Mouse (Mus musculus): ENCODE measurements at regions not wholly inside any gene's neighbourhood (a gene's known extent, or its start where the extent isn't known, plus 50 kb on each side); places are given as distances from the start of the nearest gene placed in this dataset.

DNA sequence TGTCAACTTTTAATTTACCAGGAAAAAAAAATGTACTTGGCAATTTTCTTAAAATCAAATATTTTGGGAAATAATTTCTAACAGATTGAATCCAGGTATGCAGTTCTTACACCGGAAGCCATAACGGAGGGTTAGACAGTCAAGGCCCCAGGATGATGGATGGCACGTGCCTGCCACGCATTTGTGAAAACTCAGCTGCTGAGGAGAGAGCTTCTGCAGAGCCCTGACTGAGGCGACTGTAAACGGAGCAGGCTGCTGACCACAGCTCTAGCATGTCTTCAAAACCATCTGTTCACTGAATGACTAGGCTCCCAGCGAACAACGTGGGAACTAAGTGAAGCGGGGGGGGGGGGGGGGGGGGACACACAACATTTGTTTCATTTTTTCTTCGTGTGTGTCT, 416.5 kb upstream of the Castor2 start:
- DNase-seq (ENCODE audit: low read depth), result no peak

DNA sequence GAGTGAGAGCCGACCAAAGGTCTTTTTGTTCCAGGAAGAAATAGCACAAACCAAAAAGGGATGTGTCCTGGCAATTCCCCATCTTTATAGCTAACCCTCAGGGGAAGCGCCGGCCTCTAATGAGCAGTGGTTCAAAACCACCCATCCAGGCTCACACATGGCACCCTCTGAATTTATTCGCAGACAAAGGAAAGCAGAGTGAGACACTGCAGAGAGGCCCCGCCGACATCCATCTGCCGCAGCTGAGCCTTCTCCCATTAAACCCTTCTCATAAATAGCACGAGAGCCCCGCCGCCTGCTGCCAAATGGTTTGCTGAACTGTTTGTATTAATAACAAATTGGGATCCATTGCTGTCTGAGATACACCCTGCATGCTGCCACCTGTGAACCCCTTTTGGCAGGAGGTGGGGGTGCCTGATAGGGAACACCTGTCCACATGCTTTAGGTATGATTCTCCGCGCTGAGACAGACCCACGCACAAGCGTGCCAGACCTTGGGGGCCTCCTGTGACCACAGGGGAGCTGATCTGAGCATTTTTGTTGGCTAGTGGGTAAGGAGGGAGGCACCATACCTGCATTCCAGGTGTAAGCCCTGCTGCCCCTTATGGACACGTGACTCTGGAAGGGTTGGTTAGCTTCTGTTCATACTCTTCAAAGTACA, 422.6 kb upstream of the Castor2 start:
- DNase-seq (ENCODE audit: low read depth), result no peak

DNA sequence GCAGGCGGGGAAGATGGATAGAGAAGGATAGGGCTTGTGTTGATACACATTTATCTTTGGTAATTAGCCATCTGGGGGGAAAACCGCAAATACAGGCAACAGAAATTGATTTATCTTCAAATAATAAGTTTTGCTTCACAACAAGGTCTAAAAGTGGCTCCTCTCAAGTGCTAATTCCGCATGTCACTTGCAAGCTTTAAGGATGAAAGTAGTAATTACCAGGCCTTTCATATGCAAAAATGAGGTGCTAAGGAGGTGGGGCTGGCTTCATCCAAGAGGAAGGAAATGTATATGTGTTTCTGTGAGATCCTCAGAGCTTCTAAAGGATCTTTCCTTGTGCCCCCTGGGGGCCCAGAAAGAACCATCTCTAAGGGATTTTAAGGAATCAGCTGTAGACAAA, 423.9 kb upstream of the Castor2 start:
- DNase-seq (ENCODE audit: low read depth), result no peak

DNA sequence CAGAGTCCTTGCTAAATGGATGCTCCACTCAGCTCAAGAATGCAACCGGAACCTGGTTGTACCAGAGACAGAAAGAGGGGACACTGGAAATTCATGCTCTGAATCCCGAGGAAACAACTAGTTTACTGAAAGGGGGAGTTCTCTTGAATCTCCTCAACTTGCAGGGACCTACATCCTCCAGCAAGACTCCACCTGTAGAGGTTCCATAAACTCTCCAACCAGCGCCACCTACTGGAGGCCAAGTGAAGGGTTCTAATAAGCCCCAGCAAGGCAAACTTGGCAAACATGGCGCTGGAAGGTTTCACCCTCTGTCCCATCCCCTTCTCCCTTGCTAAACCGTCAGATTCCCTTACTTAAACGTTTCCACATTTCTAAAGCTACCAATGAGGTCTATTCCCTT, 433.0 kb upstream of the Castor2 start:
- no peak for DNase-seq (ENCODE audit: low read depth)

DNA sequence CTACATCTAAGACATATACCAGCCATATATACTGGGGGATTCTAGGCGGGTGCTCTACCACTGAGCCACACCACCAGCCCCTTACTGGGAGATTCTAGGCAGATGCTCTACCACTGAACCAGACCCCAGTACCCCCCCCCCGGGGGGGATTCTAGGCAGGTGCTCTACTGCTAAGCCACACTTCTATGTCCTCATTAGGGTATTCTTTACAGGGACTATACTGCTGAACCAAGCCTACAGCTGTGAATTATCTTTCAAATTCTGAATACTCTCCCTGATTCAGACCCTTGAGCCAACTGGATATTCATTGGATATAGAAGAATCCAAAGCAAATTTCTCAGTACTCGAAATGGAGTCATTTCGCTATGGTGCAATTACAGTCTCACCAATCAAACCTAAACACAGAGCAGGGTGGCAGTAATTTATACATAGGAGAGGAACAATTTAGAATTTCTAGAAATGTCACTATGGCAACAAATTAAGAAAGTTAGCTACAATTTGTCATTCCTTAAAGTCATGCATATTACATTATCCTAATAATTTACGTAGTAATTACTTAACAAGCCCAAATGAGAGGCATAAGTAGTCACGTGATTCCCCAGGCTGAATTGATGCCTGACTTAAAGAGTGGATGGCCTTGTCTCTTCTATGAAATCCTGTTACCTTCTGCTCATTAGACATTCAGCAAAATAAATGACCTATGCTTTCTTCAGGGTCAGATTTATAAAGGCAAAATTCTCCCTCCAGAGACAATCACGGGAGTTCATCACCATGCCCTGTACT, 436.8 kb upstream of the Castor2 start:
- no peak for DNase-seq (ENCODE audit: low read depth)

DNA sequence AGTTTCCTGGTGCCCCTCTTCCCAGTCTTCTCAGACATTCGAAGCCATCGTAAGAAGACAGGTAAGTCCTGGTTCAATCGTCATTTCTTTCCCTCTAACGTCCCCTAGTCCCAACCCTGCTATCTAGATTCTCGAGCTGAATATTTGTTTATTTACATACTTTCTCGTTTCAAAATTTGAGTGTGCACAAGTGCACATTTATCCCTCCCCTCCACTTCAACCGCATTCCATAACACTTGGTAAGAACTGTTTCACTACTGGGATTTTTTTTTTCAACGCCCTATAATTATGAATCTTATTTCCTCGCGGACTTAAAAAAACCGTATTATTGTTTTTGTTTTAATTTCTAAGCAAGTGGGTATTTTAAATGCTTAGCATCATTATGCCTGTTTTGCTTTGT, 439.2 kb upstream of the Castor2 start:
- no peak for DNase-seq (ENCODE audit: low read depth)

DNA sequence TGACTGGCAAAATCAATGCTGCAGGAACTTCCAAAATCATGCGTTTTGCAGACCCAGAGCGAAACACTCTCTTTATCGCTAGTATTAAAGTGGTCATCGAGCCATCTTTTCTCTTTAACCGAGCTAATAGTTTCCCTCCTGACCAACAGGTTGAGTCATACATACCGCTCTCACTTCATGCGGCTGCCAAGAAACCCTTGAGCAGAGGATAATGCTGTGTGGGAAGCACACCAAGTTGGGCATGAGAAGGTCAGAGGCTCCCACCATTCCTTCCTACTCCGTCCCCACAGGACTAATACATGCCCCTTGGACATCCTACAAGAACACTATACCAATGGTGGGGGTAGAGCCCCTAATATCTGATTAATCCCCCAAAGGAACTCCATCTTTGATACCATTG, 442.7 kb upstream of the Castor2 start:
- DNase-seq (ENCODE audit: low read depth), result no peak

DNA sequence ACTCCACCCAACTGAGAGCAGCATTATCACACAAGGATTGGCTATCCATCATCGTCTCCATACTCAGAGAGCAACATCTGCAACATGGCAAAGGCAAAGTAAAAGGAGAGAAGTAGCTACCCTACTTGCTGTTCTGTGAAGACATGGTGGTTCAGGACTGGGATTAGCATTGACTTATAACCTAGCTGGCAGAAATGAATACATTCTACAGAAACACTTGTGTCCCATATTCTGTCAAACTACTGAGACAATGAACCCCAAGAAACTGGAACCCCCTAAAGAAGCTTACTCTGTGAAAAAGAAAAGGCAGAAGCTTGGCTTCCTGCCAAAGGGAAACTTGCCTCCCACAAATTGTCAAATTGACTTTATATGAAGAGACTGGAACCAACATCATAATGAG, 446.1 kb upstream of the Castor2 start:
- DNase-seq (ENCODE audit: low read depth), result no peak

DNA sequence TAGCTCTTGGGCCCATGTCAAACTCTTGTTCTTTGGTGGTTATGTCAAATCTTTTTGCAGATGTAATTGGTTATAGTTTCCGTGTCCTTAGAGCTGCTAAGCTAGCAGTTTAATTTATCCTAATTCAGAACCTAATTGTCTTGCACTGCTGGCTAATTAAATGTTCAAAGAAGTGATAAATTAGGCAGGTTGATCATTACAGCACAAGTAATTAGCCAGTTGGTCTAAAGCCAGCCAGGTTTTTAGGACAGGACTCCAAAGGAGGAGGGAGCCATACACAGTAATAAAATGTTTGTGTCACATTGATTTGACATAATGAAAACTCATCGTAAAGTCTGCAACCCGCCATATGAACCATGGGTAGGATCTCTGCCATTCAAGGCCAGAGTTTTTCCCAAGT, 449.3 kb upstream of the Castor2 start:
- no peak for DNase-seq (ENCODE audit: low read depth)

DNA sequence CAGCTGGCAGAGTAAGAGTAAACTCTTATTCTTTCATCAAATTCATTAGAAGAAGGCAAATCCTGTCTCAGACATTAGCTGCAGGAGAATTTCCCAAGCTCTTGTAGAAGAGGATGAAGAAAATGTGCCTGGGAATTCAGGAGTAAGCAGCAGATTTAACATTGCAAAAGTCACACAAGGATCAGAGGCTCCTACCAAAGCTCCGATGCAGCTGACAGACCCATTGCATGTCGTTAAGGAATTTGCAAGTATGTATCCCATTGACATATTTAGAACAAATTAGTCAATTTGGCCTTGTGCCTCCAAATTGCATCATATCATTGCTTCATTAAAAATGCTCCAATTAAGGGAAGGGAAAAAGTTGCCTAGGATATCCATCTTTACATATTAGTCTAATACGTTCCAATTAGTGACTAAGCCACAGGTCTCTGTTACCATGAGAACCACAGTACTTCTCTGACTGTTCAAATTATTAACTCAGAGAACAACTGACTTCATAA, 453.8 kb upstream of the Castor2 start:
- no peak for DNase-seq (ENCODE audit: low read depth)

DNA sequence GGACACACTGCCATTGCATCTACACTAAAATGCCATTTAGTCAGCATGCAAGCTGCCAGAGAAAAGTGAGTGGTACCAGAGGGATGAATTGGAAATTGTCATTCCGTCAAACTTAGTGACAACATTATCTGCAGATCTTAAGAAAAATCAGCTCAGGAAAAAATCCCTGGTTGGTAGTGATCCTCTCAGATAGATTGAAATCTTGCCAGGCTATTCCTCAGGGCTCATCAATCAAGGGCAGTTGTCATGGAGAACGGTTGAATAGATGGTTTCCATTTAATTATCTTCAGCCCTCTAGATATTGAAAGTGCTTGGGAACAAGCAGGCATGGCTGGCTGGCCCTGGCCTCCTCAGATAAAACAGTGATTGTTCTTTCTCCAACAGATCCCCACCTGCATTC, 456.2 kb upstream of the Castor2 start:
- DNase-seq (ENCODE audit: low read depth), result no peak

DNA sequence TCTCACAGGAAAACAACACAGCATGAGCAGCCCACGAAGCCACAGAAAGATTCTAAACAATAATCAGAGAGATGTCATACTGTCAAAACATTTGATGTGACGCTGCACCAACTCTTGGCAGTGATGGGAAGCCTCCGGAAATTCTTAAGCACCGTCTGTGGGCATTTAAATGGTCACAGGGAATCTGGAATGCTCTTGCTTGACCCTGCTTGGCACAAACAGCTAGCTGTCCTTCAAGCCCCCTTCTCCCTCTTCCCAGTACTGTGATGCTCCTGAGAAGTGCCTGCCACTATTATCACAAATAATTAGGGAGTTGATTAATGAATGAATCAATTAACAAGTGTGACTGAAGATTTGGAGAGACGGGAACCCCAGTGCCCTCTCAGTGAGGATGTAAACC, 465.0 kb upstream of the Castor2 start:
- DNase-seq (ENCODE audit: low read depth), result no peak

DNA sequence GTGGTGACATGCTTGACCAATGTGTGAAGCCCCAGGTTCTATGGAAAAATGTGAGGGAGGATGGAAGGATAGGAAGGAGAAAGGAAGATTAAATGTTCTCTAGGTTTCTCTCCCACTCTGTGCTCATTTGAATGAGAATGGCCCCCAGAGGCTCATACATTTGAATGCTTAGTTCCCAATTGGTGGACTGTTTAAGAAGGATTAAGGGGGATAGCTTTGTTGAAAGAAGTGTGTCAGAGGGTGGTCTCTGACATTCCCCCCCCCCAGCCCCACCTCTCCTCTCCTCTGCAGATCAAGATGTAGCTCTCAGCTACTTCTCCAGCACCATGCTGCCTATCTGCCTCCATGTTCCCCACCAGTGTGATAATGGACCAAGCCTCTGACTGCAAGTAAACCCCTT, 467.7 kb upstream of the Castor2 start:
- no peak for DNase-seq (ENCODE audit: low read depth)

DNA sequence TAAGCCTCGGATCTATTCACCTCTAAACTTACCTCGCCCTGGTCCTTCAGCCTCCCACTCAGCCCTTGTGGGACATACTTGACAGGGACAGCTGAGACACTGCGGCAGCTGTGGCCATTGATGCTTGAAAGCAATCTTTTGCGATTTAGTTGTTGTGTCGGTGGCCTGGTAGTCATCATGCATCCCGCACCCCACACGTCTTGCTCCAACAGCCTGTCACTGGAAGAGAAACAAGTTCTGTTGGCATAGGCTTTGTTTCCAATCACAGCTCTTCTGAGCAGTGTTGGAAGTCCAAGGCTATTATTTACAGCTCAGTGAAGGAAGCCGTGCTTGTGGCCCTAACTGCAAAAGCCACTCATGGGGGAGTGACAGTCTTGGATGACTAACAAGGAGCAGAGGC, 480.2 kb upstream of the Castor2 start:
- DNase-seq (ENCODE audit: low read depth), result no peak

DNA sequence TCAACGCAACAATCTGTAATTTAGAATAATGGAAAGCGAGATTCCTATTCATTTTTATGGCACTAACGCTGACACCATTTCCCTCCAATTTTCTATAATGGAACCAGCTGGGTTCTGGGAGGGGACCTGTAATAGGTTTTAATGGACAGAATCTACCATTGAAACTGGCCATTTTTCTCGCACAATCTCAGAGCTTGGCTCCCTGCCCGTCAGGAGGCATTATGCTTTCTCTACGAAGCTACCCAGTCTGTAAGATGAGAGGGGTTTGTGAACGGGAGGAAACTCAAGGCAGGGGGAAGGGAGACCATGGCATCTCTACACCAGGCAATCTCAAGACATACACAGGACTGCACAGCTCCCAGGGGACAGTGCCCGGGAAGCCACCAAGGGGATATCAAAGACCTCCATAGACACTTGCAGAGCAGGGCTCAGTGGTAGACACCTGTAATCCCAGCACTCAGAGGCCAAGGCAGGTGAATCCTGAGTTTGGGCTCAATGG, 498.2 kb upstream of the Castor2 start:
- no peak for DNase-seq (ENCODE audit: low read depth)

DNA sequence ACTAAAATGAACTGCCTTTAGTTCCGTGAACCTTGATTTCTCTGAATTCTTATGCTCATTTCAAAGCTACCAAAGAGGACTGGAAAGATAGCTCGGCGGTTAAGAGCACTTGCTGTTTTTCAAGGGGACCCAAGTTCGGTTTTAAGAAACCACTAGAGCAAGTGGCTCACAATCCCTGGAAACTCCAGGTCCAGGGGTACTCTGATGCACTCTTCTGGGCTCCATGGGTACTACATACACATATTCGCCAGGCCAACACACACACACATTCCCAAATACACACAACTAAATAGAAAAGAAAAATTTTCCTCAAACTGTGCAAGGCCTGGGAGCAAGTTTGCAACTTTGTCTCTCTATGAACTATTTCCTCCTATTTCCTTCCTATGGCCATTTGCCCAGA, 498.9 kb upstream of the Castor2 start:
- no peak for DNase-seq (ENCODE audit: low read depth)

DNA sequence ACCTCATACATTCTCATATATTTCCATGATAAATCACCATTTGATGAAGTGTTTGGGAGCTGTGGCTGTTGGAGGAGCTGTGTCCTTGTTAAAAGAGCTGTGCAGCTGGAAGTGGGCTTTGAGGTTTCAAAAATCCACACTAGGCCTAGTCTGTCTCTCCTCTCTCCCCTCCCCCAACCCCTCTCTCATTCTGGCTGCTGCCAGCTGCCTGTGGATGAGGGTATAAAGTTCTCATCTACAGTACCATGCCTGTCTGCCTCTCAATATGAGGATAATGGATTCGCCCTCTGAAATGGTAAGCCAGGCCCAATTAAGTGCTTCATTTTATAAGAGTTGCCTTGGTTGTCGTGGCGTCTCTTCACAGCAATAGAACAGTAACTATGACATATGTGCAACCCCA, 501.4 kb upstream of the Castor2 start:
- no peak for DNase-seq (ENCODE audit: low read depth)

DNA sequence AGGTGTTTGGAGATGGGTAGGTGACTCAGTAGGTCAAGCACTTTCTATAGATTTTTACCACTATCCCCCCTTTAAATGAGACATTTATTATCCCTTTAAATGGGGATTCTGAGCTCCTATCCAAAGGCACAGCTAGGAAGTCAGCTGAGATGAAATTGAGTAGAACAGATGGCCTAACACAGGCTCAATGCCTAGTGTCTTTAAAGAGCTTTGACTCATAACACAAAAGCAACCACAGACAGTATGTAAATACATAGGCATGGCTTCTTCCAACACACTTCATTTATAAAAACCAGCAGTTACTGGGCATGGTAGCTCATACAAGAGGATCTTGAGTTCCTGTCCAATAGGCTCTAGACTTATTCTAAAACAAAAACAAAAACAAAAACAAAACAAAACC, 513.0 kb upstream of the Castor2 start:
- DNase-seq (ENCODE audit: low read depth), result no peak

DNA sequence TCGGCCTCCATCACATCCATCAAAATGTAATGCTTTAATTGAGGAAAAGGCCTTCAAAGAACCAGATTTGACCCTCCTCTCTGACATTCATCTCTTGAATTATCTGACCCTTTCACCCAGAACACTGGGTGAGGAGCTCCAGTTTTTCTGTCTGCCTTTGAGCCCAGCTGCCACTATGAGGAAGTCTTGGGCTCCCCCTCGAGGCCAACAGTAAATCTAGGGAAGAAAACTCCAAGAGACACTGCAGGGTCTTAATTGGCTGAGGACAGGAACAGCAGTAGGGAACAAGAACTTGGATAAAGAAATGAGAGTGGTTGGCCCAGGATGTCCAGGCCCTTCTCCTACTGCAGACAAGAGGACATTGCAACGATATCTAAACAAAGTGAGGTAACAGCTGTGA, 514.3 kb upstream of the Castor2 start:
- no peak for DNase-seq (ENCODE audit: low read depth)

DNA sequence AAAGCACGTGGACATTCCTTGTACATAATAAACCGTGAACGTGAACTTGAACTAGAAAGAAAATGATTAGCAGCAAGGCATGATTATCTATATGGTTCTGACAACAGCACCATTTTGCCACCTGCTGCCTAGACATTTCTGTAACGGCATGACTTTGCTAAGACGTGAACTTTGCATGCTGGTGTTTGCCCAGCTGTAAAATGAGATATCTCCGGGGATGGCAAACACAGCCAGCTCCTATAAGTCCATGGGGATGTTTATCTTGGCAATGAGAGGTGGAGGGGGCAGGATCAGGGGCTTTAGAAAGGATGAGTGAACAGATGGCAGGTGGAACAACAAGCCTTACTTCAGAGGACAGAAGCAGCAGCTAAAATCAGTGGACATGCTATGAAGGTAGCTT, 522.9 kb upstream of the Castor2 start:
- DNase-seq (ENCODE audit: low read depth), result no peak

DNA sequence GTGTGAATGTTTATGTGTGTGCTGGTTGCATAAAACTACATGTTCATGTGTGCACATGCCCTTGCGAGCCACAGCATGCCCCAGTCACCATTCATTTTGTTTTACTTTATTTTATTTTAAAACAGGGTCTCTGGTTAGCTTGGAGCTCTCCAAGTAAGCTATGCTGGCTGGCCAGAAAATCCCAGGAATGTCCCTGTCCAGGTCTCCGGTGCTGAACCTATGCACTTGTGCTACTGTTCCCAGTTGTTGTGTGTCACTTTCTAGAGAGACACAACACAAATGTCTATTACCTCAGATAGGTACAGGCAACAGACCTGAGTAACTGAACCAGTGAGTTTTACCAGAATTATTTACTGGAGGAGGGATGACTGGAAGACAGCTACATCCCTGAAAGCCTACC, 530.4 kb upstream of the Castor2 start:
- DNase-seq (ENCODE audit: low read depth), result no peak

DNA sequence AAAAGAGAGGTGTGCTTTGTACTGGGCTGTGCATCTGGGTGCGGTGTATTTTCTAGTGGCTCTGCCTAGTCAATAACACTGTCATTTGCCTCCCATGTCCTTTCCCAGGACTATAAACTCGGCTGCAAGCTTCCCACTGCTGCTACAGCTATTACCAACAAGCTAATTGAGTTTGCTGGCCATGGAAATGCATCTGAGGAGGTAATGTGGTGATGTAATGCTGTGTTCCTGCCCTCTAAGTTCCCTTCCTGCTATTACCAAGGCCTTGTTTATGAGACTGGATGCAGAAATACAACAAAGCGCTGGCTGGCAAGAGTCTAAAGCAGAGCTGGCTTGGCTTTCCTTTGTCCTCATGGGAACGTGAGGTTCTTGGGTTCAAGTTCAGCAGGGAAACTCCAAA, 533.0 kb upstream of the Castor2 start:
- no peak for DNase-seq (ENCODE audit: low read depth)

DNA sequence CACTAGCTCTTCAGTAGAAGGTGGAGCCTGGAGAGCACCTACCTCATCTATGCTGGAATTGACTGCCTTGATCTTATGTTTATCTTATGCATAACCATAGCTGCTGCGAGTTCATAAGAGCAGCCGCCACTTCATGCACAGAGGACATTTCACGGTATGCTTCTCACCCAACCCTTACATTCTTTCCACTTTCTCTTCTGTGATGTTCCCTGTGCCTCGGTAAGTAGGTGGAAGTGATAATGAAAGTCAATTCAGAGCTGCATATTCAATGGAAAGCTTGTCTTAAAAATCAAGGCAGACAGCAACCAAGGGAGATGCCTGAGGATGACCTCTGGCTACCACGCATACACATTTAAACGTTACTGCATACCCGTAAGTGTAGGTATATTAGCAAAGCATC, 548.9 kb upstream of the Castor2 start:
- no peak for DNase-seq (ENCODE audit: low read depth)

DNA sequence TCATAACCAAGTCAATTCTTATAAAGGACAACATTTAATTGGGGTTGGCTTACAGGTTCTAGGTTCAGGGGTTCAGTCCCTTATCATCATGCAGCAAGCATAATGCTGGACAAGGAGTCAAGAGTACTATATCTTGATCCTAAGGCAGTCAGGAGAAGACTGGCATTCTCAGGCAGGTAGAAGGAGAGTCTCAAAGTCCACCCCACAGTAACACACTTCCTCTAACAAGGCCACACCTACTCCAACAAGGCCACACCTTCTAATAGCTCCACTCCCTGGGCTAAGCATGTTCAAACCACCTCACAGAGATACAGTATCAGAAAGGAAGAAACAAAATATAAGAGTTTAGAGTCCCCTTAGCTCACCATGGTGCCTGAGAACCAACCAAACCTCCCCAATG, 557.3 kb upstream of the Castor2 start:
- no peak for DNase-seq (ENCODE audit: low read depth)
